Mouse (Mus musculus) testis, adult 10 weeks (tissue): Measurements from ENCODE around the gene Gm21117. TPM values are rescaled to one million over a fixed set of nuclear protein-coding genes. Genes with fewer than 3 reads are reported as not detected.

ENCODE experiments used
- polyA plus RNA-seq: library from polyadenylated mRNA; stranded (reverse); fragments of 350-450 nt; fragmentation: Illumina TruSeq; extraction: RNeasy Lipid Tissue Mini Kit (QIAGEN cat#74804); gene quantifications from one replicate; pipeline ENCODE4 v1.2.3, GENCODE M21; 2014; ENCODE audit warnings: low read depth, low replicate concordance

Gene Gm21117
- polyA plus RNA-seq: 19.7 TPM

DNA sequence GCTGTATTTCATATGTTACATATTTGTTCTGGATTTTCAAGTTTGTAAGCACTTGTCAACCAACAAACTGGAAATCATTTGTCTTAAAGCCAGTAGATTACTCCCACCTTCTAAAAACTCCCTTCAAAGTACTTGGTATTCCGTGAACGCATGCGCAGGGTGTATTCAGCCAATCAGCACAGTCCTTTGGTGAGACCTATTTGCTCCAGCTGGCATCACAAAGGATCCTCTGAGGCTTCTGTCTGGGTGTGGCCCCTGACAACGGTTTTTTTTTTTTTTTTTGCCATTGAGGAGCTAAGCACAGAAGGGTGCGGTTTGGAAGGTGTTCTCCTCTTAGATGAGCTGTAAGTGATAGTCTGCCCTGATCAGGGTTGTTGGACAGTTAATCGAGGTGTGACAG, at the start of gene Gm21117:
Gene Gm21117, plus strand, starts transcription at position 301 of the 400 bp plus-strand sequence.

